Mouse (Mus musculus) C2C12 (cell line): ENCODE results near the gene Ly86.

ENCODE experiments used
- CEBPB ChIP-seq: IDR thresholded peaks from one replicate; pipeline ENCODE4 v1.6.1; 2011; ENCODE audit warnings: low read depth, mild to moderate bottlenecking, control low read depth, moderate library complexity
- CTCF ChIP-seq: IDR thresholded peaks from one replicate; pipeline ENCODE4 v1.5.1; 2011; ENCODE audit not compliant: control insufficient read depth, insufficient read depth, insufficient read length
- FOSL1 ChIP-seq: IDR thresholded peaks from one replicate; pipeline ENCODE4 v1.8.0; 2011; ENCODE audit warnings: mild to moderate bottlenecking, low read length; ENCODE audit not compliant: poor library complexity, insufficient read depth, severe bottlenecking

DNA sequence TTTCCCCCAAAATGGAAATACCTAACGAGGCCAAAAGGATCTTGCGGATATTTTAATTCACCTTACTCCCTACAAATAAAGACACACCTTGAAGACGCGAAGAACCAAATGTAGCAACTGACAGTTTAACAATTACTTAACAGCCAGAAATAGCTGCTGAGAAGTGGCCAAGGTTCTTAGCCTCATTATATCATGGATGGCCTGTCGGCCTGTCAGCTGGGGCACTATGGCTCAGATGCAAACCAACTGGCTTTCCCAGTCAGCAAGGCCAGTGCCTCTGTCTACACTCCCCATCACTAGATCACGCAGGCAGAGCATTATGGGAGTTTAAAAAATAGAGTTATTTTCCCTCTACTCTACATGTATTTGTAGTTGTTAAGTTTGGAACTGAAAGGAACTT, 78.4 kb downstream of the Ly86 start:
- no peak for TF ChIP-seq CTCF
- no peak for TF ChIP-seq CEBPB
- no peak for TF ChIP-seq FOSL1
